Mouse (Mus musculus): Measurements from ENCODE around the gene Rps7. TPM values are rescaled to one million over a fixed set of nuclear protein-coding genes. Genes with fewer than 3 reads are reported as not detected.

Rps7 gene
- 654 and 701 TPM in 2 replicates for polyA plus RNA-seq (2016; fragmentation: Nextera tagmentation; extraction: Ambion mirVana)

- Histone ChIP-seq H3K4me1 (peaks cover 9% of the 10 kb centered on the region), H3K27me3 (ENCODE audit: low read depth, poor library complexity, severe bottlenecking) (no peaks in the 10 kb centered on the region), H3K9me3 (replicated peaks) (no peaks in the 10 kb centered on the region), H3K36me3 (peaks cover 40% of the 10 kb centered on the region), H3K4me3 (peak within 1 kb of the TSS; percentile 91), H3K27ac (peak within 1 kb of the TSS; percentile 97)
- DNase-seq (ENCODE audit: low spot score): peak; percentile 94
- 6% methylated on average over 69 of the region's 69 CpGs for WGBS
Observed at GRCm38 (mm10) chr12:28635535-28636476, at the start of gene Rps7. Gene Rps7 (minus strand): TSS chr12:28635953.

DNA sequence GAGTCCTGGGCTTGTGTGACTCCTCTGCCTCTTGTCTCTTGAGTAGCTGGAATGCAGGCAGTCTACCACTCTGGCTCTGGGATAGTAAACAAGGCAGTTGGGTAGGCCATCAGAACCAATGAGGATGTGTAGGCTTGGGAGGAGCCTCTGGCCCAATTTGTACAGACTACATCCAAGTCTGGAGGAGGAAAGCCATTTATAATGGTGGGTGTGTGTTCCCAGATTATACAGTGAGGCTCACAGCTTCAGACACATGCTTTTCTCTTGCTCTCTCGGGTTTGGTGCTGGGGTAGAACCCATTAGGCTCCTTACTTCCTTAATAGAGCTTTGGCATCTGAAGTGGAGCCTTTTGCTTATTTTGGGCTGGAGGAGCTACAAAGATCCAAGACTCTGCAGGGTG is 48.9 kb upstream of the Rps7 start:
- WGBS: 81% methylated on average over 1 of the region's 1 CpGs
- DNase-seq (ENCODE audit: low spot score): no peak
- no peaks in the 10 kb centered on the region for H3K4me1 ChIP-seq
- no peak overlapping the region for H3K4me3 ChIP-seq
- H3K27me3 ChIP-seq (ENCODE audit: low read depth, poor library complexity, severe bottlenecking): no peaks in the 10 kb centered on the region
- no peak overlapping the region for H3K27ac ChIP-seq
- peaks cover 58% of the 10 kb centered on the region for H3K36me3 ChIP-seq
- H3K9me3 ChIP-seq (replicated peaks): no peaks in the 10 kb centered on the region

DNA sequence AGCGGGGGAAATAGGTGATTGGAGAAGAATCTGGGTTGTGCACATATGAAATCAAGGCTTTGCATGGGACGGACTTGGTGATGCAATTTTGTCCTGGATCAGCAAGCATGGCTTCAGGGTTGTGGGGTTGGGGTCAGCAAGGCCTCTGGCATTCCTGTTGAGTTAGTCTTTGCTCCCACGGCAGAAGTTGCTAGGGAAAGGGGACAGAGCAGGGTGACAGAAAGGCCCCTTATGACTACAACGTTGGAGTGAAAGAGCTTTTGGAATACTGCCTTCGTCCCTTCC is 40.1 kb upstream of the Rps7 start:
- no peak for DNase-seq (ENCODE audit: low spot score)
- Histone ChIP-seq H3K27me3 (ENCODE audit: low read depth, poor library complexity, severe bottlenecking) (no peaks in the 10 kb centered on the region), H3K9me3 (replicated peaks) (no peaks in the 10 kb centered on the region), H3K27ac (peak overlapping the region; percentile 93), H3K36me3 (peaks cover 35% of the 10 kb centered on the region), H3K4me1 (peaks cover 17% of the 10 kb centered on the region), H3K4me3 (peak overlapping the region; percentile 68)
- 76% methylated on average over 5 of the region's 5 CpGs for WGBS

DNA sequence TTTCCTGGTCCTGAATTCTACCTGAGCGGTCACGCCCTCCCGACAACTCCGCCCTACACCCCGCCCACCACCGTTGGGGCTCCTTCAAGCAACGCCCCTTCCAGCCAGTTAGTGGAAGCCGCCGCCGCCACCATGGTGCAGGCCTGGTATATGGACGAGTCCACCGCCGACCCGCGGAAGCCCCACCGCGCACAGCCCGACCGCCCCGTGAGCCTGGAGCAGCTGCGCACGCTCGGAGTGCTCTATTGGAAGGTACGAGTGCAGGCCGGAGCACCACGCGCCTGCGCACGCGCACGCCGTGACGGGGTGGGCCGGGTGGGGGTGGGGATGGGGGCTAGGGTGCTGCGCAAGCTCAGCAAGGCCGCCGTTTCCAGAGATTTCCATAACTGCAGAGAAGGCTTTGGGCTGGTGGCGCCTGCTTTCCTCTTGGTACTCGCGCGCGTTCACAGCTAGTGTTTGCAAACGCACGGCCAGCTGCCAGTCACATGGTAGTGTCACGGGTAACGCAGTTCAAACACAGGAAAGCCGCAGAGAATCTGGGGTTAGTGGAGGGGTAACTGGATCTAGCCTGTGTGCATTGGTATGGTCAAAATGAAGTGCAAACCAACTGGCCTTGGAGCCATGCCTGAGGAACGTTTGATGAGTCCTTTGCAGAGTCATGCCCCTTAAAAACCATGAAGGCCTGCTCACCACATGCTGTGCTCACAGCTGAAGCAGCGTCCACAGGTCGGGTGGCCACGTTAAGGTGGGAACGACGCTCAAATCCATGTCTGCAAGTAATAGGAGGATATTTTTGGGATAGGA is 39.6 kb upstream of the Rps7 start, which contains the start of gene Adi1:
Adi1 (plus strand) TSS at position 111 of the 804 bp plus-strand sequence.
- Histone ChIP-seq H3K9me3 (replicated peaks) (no peaks in the 10 kb centered on the region), H3K36me3 (peaks cover 30% of the 10 kb centered on the region), H3K4me1 (peaks cover 17% of the 10 kb centered on the region), H3K4me3 (peak within 1 kb of the TSS; percentile 68), H3K27me3 (ENCODE audit: low read depth, poor library complexity, severe bottlenecking) (no peaks in the 10 kb centered on the region), H3K27ac (peak within 1 kb of the TSS; percentile 93)
- peak; percentile 91 for DNase-seq (ENCODE audit: low spot score)
- WGBS: 4% methylated on average over 53 of the region's 53 CpGs

DNA sequence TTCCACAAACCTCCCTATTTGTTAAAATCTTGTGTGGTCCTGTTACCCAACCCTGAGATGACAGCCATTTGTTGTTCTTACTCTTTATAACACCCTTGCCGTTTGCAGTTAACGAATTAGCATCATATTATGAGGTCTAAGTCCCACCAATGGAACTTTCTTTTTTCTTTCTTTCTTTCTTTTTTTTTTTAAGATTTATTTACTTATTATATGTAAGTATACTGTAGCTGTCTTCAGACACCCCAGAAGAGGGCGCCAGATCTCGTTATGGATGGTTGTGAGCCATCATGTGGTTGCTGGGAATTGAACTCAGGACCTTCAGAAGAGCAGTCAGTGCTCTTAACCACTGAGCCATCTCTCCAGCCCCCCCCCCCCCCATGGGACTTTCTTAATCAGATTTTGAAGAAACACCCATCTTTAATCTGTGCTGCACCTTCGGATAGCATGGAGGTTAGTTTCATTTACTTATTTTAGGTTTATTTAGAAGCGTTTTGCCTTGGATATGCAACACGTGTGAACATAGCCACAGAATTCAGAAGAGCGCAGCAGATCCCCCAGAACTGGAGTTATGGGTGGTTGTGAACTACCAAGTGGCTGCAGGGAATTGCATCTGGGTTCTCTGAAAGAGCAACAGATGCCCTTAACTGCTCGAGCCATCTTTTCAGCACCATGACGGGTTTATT is 38.4 kb upstream of the Rps7 start:
- WGBS: 85% methylated on average over 10 of the region's 10 CpGs
- Histone ChIP-seq H3K27me3 (ENCODE audit: low read depth, poor library complexity, severe bottlenecking) (no peaks in the 10 kb centered on the region), H3K27ac (no peak overlapping the region), H3K36me3 (peaks cover 21% of the 10 kb centered on the region), H3K9me3 (replicated peaks) (no peaks in the 10 kb centered on the region), H3K4me1 (peaks cover 17% of the 10 kb centered on the region), H3K4me3 (no peak overlapping the region)
- DNase-seq (ENCODE audit: low spot score): no peak

DNA sequence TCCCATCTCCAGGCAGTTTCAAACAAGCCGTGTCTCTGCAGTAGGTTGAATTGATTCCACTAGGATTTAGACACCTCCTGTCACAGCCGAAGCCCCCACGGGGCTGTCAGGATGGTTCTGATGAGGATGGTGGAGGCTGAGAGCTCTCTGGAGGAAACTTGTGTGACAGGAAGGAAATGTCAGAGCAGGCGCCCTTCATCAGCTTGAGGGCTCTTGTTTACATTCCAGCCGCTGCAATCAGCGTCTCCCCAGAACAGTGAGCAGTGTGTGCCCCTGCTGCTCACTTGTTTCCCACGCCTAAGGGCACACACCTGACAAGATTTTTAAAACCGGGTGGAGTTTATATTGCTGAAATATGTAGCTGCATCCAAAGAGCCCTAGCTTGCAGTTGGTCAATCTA is 31.5 kb upstream of the Rps7 start:
- Histone ChIP-seq H3K27ac (no peak overlapping the region), H3K4me3 (no peak overlapping the region), H3K27me3 (ENCODE audit: low read depth, poor library complexity, severe bottlenecking) (no peaks in the 10 kb centered on the region), H3K9me3 (replicated peaks) (no peaks in the 10 kb centered on the region), H3K36me3 (no peaks in the 10 kb centered on the region), H3K4me1 (0 out of 2 replicates have a peak, but pooled peaks cover 5% of the 10 kb centered on the region)
- DNase-seq (ENCODE audit: low spot score): no peak
- WGBS: 39% methylated on average over 8 of the region's 8 CpGs

DNA sequence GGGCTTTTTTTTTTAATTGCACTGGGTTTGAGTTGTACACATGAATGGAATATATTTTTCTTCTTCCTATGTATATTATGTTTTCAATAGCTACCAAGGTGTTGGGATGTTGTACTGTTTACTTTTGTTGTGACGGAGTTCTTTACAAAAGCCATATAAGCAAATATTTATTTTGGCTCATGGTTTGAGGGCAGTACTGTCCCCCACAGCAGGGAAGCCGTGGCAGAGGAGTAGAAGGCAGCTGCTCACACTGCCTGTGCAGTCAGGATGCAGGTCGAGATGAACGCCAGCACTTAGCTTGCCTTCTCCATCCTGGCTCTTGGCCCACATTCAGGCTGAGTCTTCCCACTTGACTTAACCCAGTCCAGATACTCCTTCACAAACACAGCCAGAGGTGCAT is 31.0 kb upstream of the Rps7 start:
- WGBS: 80% methylated on average over 4 of the region's 4 CpGs
- Histone ChIP-seq H3K9me3 (replicated peaks) (no peaks in the 10 kb centered on the region), H3K4me1 (0 out of 2 replicates have a peak, but pooled peaks cover 5% of the 10 kb centered on the region), H3K36me3 (no peaks in the 10 kb centered on the region), H3K27ac (no peak overlapping the region), H3K4me3 (no peak overlapping the region), H3K27me3 (ENCODE audit: low read depth, poor library complexity, severe bottlenecking) (no peaks in the 10 kb centered on the region)
- no peak for DNase-seq (ENCODE audit: low spot score)

GRCm38 (mm10) chr12:28662628-28663027 is 26.9 kb upstream of the Rps7 start:
- DNase-seq (ENCODE audit: low spot score): no peak
- WGBS: 86% methylated on average over 4 of the region's 4 CpGs
- H3K9me3 ChIP-seq (replicated peaks): no peaks in the 10 kb centered on the region
- H3K27ac ChIP-seq: no peak overlapping the region
- no peaks in the 10 kb centered on the region for H3K27me3 ChIP-seq (ENCODE audit: low read depth, poor library complexity, severe bottlenecking)
- H3K4me1 ChIP-seq: 0 out of 2 replicates have a peak, but pooled peaks cover 5% of the 10 kb centered on the region
- no peak overlapping the region for H3K4me3 ChIP-seq
- H3K36me3 ChIP-seq: peaks cover 37% of the 10 kb centered on the region

DNA sequence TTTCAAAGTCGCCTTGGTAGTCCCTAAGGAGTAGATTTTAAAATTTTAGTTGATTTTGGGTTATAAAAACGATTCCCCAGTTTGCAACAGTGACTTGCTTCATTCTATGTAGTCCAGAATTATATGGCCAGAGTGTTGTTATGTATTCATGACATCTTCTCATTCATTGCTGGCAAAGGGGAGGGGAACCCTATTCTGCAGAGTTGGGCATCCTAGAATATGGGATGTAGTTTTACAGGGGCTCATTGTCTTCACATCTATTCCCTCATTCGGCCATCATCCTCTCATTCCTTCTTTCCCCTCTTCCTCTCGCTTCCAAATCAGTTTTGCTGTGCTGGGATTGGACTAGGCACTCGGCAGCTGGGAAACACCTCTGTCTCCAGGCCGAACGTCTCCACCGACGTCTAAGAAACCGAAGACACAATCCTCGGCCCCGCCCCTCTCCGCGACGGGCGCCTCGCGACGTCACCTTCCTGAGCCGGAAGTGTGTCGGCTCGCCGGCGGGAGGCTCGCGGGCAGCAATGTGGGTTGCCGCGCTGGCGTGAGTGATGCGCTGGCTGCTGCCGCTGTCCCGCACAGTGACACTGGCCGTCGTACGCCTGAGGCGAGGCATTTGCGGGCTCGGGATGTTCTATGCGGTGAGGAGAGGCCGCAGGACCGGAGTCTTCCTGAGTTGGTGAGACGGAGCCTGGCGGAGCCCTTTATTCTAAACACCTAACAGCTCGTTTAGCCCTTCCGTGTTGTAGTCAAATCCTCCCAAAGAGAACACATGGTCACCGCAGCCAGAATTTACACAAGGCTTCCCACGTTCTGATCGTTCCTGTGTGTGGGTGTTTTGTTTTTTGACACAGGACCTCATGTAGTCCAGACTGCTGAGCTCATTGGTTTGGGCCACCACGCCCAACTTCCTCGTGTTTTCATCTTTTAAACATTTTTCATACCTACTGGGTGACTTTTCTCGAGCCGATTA is 13.7 kb upstream of the Rps7 start, which contains the start of gene Rnaseh1:
Rnaseh1 (plus strand) TSS at position 462 of the 970 bp plus-strand sequence.
- no peaks in the 10 kb centered on the region for H3K9me3 ChIP-seq (replicated peaks)
- peaks cover 23% of the 10 kb centered on the region for H3K36me3 ChIP-seq
- H3K4me3 ChIP-seq: peak within 1 kb of the TSS; percentile 82
- 2% methylated on average over 52 of the region's 52 CpGs for WGBS
- H3K27me3 ChIP-seq (ENCODE audit: low read depth, poor library complexity, severe bottlenecking): no peaks in the 10 kb centered on the region; the same call in 1 of the 2 replicates
- H3K27ac ChIP-seq: peak within 1 kb of the TSS; percentile 85
- peak; percentile 92 for DNase-seq (ENCODE audit: low spot score)
- H3K4me1 ChIP-seq: peaks cover 11% of the 10 kb centered on the region

DNA sequence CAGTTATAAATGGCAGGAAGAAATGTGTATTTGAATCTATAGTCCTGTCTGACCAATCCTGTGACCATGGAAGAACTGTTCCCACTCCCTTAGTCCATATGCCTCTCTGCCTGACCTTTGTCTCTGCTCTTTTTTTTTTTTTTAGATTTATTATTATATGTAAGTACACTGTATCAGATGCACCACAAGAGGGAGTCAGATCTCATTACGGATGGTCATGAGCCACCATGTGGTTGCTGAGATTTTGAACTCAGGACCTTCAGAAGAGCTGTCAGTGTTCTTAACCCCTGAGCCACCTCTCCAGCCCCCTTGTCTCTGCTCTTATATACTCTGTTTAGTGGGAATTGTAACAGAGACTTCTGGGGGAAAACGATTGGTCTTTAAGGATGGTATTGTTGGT is 3.0 kb upstream of the Rps7 start:
- WGBS: 80% methylated on average over 2 of the region's 2 CpGs
- Histone ChIP-seq H3K9me3 (replicated peaks) (no peaks in the 10 kb centered on the region), H3K4me3 (no peak overlapping the region), H3K36me3 (peaks cover 11% of the 10 kb centered on the region), H3K27ac (no peak overlapping the region), H3K27me3 (ENCODE audit: low read depth, poor library complexity, severe bottlenecking) (peaks cover 5% of the 10 kb centered on the region; the same call in 1 of the 2 replicates), H3K4me1 (peaks cover 7% of the 10 kb centered on the region)
- no peak for DNase-seq (ENCODE audit: low spot score)

DNA sequence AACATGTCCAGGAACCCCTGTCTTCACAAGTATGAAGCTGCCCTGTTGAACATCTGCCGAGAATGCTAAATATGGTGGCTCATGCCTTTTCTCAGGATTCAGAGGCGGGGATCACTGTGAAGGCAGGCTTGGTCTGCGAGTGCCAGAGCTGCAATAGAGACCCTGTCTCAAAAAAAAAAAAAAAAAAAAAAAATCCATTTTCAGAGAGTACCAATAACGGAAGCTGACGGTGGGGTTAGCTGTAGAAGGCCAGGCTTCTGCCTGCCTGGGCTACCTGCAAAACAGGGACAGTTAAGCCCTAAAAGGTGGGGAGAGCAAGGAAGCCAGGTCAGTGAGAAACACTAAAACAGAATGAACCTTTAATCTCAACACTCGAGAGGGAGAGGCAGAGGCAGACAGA is 790 bp upstream of the Rps7 start:
- H3K27ac ChIP-seq: peak overlapping the region; percentile 97; the same call in 1 of the 2 replicates
- H3K4me3 ChIP-seq: peak overlapping the region; percentile 91

More for the DNA sequence above, 790 bp upstream of the Rps7 start:
- WGBS: 92% methylated on average over 6 of the region's 6 CpGs
- peaks cover 33% of the 10 kb centered on the region for H3K36me3 ChIP-seq
- DNase-seq (ENCODE audit: low spot score): no peak
- peaks cover 9% of the 10 kb centered on the region for H3K4me1 ChIP-seq
- H3K9me3 ChIP-seq (replicated peaks): no peaks in the 10 kb centered on the region
- H3K27me3 ChIP-seq (ENCODE audit: low read depth, poor library complexity, severe bottlenecking): no peaks in the 10 kb centered on the region

Measured in limb, embryonic 10.5 days (tissue).